Mouse (Mus musculus): ENCODE results near the gene Kcnt2.

Kcnt2 gene

GRCm38 (mm10) chr1:140456873-140457272 lies 210.9 kb downstream of the Kcnt2 start:
- in situ Hi-C loops (cut with MboI; ENCODE audit: low pct_unique_long_range_greater_than_20kb in 1 of 2, low sequenced_read_pairs in 2 of 2, unreplicated experiment in 1 of 2): no loop called here

- in situ Hi-C loops (cut with MboI; ENCODE audit: low pct_unique_long_range_greater_than_20kb in 1 of 2, low sequenced_read_pairs in 2 of 2, unreplicated experiment in 1 of 2): no loop called here
These were observed 222.4 kb downstream of the Kcnt2 start for GRCm38 (mm10) chr1:140468315-140468714.

- in situ Hi-C loops (cut with MboI; ENCODE audit: low pct_unique_long_range_greater_than_20kb in 1 of 2, low sequenced_read_pairs in 2 of 2, unreplicated experiment in 1 of 2): no loop called here
These were observed 223.6 kb downstream of the Kcnt2 start for GRCm38 (mm10) chr1:140469586-140469985.

- in situ Hi-C loops (cut with MboI; ENCODE audit: low pct_unique_long_range_greater_than_20kb in 1 of 2, low sequenced_read_pairs in 2 of 2, unreplicated experiment in 1 of 2): no loop called here
These were observed 231.0 kb downstream of the Kcnt2 start for GRCm38 (mm10) chr1:140476921-140477320.

- in situ Hi-C loops (cut with MboI; ENCODE audit: low pct_unique_long_range_greater_than_20kb in 1 of 2, low sequenced_read_pairs in 2 of 2, unreplicated experiment in 1 of 2): no loop called here
These were observed 238.1 kb downstream of the Kcnt2 start for GRCm38 (mm10) chr1:140484016-140484415.

GRCm38 (mm10) chr1:140489816-140490215 lies 243.9 kb downstream of the Kcnt2 start:
- in situ Hi-C loops (cut with MboI; ENCODE audit: low pct_unique_long_range_greater_than_20kb in 1 of 2, low sequenced_read_pairs in 2 of 2, unreplicated experiment in 1 of 2): no loop called here

- in situ Hi-C loops (cut with MboI; ENCODE audit: low pct_unique_long_range_greater_than_20kb in 1 of 2, low sequenced_read_pairs in 2 of 2, unreplicated experiment in 1 of 2): no loop called here
These were observed 245.4 kb downstream of the Kcnt2 start for GRCm38 (mm10) chr1:140491406-140491805.

- in situ Hi-C loops (cut with MboI; ENCODE audit: low pct_unique_long_range_greater_than_20kb in 1 of 2, low sequenced_read_pairs in 2 of 2, unreplicated experiment in 1 of 2): no loop called here
These were observed 246.3 kb downstream of the Kcnt2 start for GRCm38 (mm10) chr1:140492237-140492636.

- in situ Hi-C loops (cut with MboI; ENCODE audit: low pct_unique_long_range_greater_than_20kb in 1 of 2, low sequenced_read_pairs in 2 of 2, unreplicated experiment in 1 of 2): no loop called here
These were observed 267.5 kb downstream of the Kcnt2 start for GRCm38 (mm10) chr1:140513451-140513850.

GRCm38 (mm10) chr1:140531285-140531908 lies 285.4 kb downstream of the Kcnt2 start:
- in situ Hi-C loops (cut with MboI; ENCODE audit: low pct_unique_long_range_greater_than_20kb in 1 of 2, low sequenced_read_pairs in 2 of 2, unreplicated experiment in 1 of 2): loop anchor here in 1 of 2 experiments (10.0 kb wide), 1 partner anchor 357 kb away; no protein-coding TSS in a partner anchor

GRCm38 (mm10) chr1:140534849-140535248 lies 288.9 kb downstream of the Kcnt2 start:
- in situ Hi-C loops (cut with MboI; ENCODE audit: low pct_unique_long_range_greater_than_20kb in 1 of 2, low sequenced_read_pairs in 2 of 2, unreplicated experiment in 1 of 2): loop anchor here in 1 of 2 experiments (10.0 kb wide), 1 partner anchor 360 kb away; no protein-coding TSS in a partner anchor

- in situ Hi-C loops (cut with MboI; ENCODE audit: low pct_unique_long_range_greater_than_20kb in 1 of 2, low sequenced_read_pairs in 2 of 2, unreplicated experiment in 1 of 2): no loop called here
These were observed 296.1 kb downstream of the Kcnt2 start for GRCm38 (mm10) chr1:140542066-140542465.

GRCm38 (mm10) chr1:140548711-140549110 lies 302.8 kb downstream of the Kcnt2 start:
- in situ Hi-C loops (cut with MboI; ENCODE audit: low pct_unique_long_range_greater_than_20kb in 1 of 2, low sequenced_read_pairs in 2 of 2, unreplicated experiment in 1 of 2): no loop called here

GRCm38 (mm10) chr1:140560801-140561200 lies 314.8 kb downstream of the Kcnt2 start:
- in situ Hi-C loops (cut with MboI; ENCODE audit: low pct_unique_long_range_greater_than_20kb in 1 of 2, low sequenced_read_pairs in 2 of 2, unreplicated experiment in 1 of 2): no loop called here

GRCm38 (mm10) chr1:140572141-140572540 lies 326.2 kb downstream of the Kcnt2 start:
- in situ Hi-C loops (cut with MboI; ENCODE audit: low pct_unique_long_range_greater_than_20kb in 1 of 2, low sequenced_read_pairs in 2 of 2, unreplicated experiment in 1 of 2): no loop called here

GRCm38 (mm10) chr1:140578607-140579006 lies 332.6 kb downstream of the Kcnt2 start:
- in situ Hi-C loops (cut with MboI; ENCODE audit: low pct_unique_long_range_greater_than_20kb in 1 of 2, low sequenced_read_pairs in 2 of 2, unreplicated experiment in 1 of 2): no loop called here

- in situ Hi-C loops (cut with MboI; ENCODE audit: low pct_unique_long_range_greater_than_20kb in 1 of 2, low sequenced_read_pairs in 2 of 2, unreplicated experiment in 1 of 2): no loop called here
These were observed 342.3 kb downstream of the Kcnt2 start for GRCm38 (mm10) chr1:140588302-140588701.

GRCm38 (mm10) chr1:140608765-140609297 lies 362.9 kb downstream of the Kcnt2 start:
- in situ Hi-C loops (cut with MboI; ENCODE audit: low pct_unique_long_range_greater_than_20kb in 1 of 2, low sequenced_read_pairs in 2 of 2, unreplicated experiment in 1 of 2): no loop called here

- in situ Hi-C loops (cut with MboI; ENCODE audit: low pct_unique_long_range_greater_than_20kb in 1 of 2, low sequenced_read_pairs in 2 of 2, unreplicated experiment in 1 of 2): no loop called here
These were observed 367.1 kb downstream of the Kcnt2 start for GRCm38 (mm10) chr1:140613101-140613500.

- in situ Hi-C loops (cut with MboI; ENCODE audit: low pct_unique_long_range_greater_than_20kb in 1 of 2, low sequenced_read_pairs in 2 of 2, unreplicated experiment in 1 of 2): no loop called here
These were observed 368.9 kb downstream of the Kcnt2 start for GRCm38 (mm10) chr1:140614840-140615239.
